Mouse (Mus musculus): Measurements from ENCODE around the gene Pla2g4a.

GRCm38 (mm10) chr1:149950656-149951055 is 10.4 kb downstream of the Pla2g4a start:
- no peak for TF ChIP-seq EP300 (IDR thresholded peaks at IDR 0.05)
- TF ChIP-seq CTCF (IDR thresholded peaks at IDR 0.05), result no peak
